Mouse (Mus musculus) kidney, postnatal 0 days (tissue): ENCODE results near the gene Nup153. TPM values are rescaled to one million over a fixed set of nuclear protein-coding genes. Genes with fewer than 3 reads are reported as not detected.

ENCODE experiments used
- ATAC-seq: fragments of 200-750 bp; cut with Nextera tagmentation; replicated peaks from 2 replicates; pipeline ENCODE4 v1.8.0; 2017; ENCODE audit warnings: low read depth, moderate number of reproducible peaks, moderate TSS enrichment, moderate library complexity; ENCODE audit not compliant: low FRiP score
- DNase-seq: peaks from one replicate; pipeline ENCODE4 v3.0.0-alpha.2; 2016; ENCODE audit warnings: low spot score
- H3K27ac ChIP-seq: fragments of 300-500 bp; sonication (generic); 2 replicates; pipeline ENCODE4 v1.5.1; 2014; ENCODE audit warnings: mild to moderate bottlenecking
- H3K27me3 ChIP-seq: fragments of 300-500 bp; sonication (generic); 2 replicates; pipeline ENCODE4 v1.6.1; 2014; ENCODE audit warnings: low read length, mixed read lengths; ENCODE audit not compliant: insufficient read depth
- H3K36me3 ChIP-seq: fragments of 300-500 bp; sonication (generic); 2 replicates; pipeline ENCODE4 v1.6.1; 2014; ENCODE audit warnings: low read length, mixed read lengths; ENCODE audit not compliant: insufficient read depth
- H3K4me1 ChIP-seq: fragments of 300-500 bp; sonication (generic); replicated peaks from 2 replicates; pipeline ENCODE4 v1.6.1; 2014; ENCODE audit warnings: antibody characterized with exemption, low read length, mixed read lengths; ENCODE audit not compliant: insufficient read depth
- H3K4me2 ChIP-seq: fragments of 300-500 bp; sonication (generic); 2 replicates; pipeline ENCODE4 v1.6.1; 2014; ENCODE audit warnings: mild to moderate bottlenecking, low read length, moderate library complexity, mixed read lengths
- H3K4me3 ChIP-seq: fragments of 300-500 bp; sonication (generic); replicated peaks from 2 replicates; pipeline ENCODE4 v1.5.1; 2014; ENCODE audit warnings: low read depth, low read length
- H3K9ac ChIP-seq: fragments of 300-500 bp; sonication (generic); 2 replicates; pipeline ENCODE4 v1.6.1; 2014; ENCODE audit warnings: low read depth, low read length
- H3K9me3 ChIP-seq: fragments of 300-500 bp; sonication (generic); replicated peaks from 2 replicates; pipeline ENCODE4 v1.6.1; 2016; ENCODE audit warnings: low read length, inconsistent platforms, mixed read lengths
- CTCF ChIP-seq: IDR thresholded peaks from 2 replicates; pipeline ENCODE4 v1.5.1; 2016; ENCODE audit warnings: antibody characterized with exemption, low read depth, mild to moderate bottlenecking, moderate library complexity
- WGBS: fragments of 180-500 bp; shearing (Covaris S2); extraction: QIAGEN DNeasy Blood & Tissue Kit; methylation state at CpG from one replicate; pipeline ENCODE4 v1.1.7; 2014; 5-methylcytosine and 5-hydroxymethylcytosine counted together
- polyA plus RNA-seq: library from polyadenylated mRNA; unstranded; fragments of >200 nt; fragmentation: Nextera tagmentation; extraction: Ambion mirVana; gene quantifications from 2 replicates; pipeline ENCODE4 v1.2.1, GENCODE M21; 2015

Gene Nup153
- polyA plus RNA-seq, 1 experiment from 2014 or later, result 17.7 TPM

GRCm38 (mm10) chr13:46752566-46753229 is 25.0 kb upstream of the Nup153 start:
- H3K4me2 ChIP-seq, result no peak overlapping the region
- H3K9me3 ChIP-seq, result no peaks in the 10 kb centered on the region
- no peak for TF ChIP-seq CTCF
- H3K27me3 ChIP-seq, result no peaks in the 10 kb centered on the region
- DNase-seq (no peak), ATAC-seq (no peak)
- no peaks in the 10 kb centered on the region for H3K4me1 ChIP-seq
- 0 out of 2 replicates have a peak, but pooled peaks cover 11% of the 10 kb centered on the region for H3K36me3 ChIP-seq
- no peak overlapping the region for H3K4me3 ChIP-seq
- 81% methylated on average over 13 of the region's 13 CpGs for WGBS
- H3K27ac ChIP-seq, result no peak overlapping the region
- H3K9ac ChIP-seq, result no peak overlapping the region

GRCm38 (mm10) chr13:46748138-46748873 is 20.6 kb upstream of the Nup153 start:
- H3K4me2 ChIP-seq, result no peak overlapping the region
- H3K9me3 ChIP-seq, result no peaks in the 10 kb centered on the region
- 0 out of 2 replicates have a peak, but pooled peaks cover 11% of the 10 kb centered on the region for H3K36me3 ChIP-seq
- no peak overlapping the region for H3K27ac ChIP-seq
- peaks cover 4% of the 10 kb centered on the region; the same call in 1 of the 2 replicates for H3K4me1 ChIP-seq
- 84% methylated on average over 5 of the region's 5 CpGs for WGBS
- ATAC-seq, result no peak
- no peak overlapping the region for H3K4me3 ChIP-seq
- H3K9ac ChIP-seq, result no peak overlapping the region
- TF ChIP-seq CTCF, result no peak
- H3K27me3 ChIP-seq, result no peaks in the 10 kb centered on the region
- no peak for DNase-seq

GRCm38 (mm10) chr13:46743821-46744220 is 16.1 kb upstream of the Nup153 start:
- Histone ChIP-seq H3K9me3 (no peaks in the 10 kb centered on the region), H3K36me3 (no peaks in the 10 kb centered on the region), H3K9ac (no peak overlapping the region), H3K4me3 (no peak overlapping the region), H3K27ac (no peak overlapping the region), H3K4me1 (peaks cover 4% of the 10 kb centered on the region; the same call in 1 of the 2 replicates), H3K27me3 (no peaks in the 10 kb centered on the region), H3K4me2 (no peak overlapping the region)
- no peak for TF ChIP-seq CTCF
- DNase-seq (no peak), ATAC-seq (no peak)
- 81% methylated on average over 8 of the region's 8 CpGs for WGBS

- Histone ChIP-seq H3K36me3 (no peaks in the 10 kb centered on the region), H3K27me3 (no peaks in the 10 kb centered on the region), H3K4me1 (peaks cover 4% of the 10 kb centered on the region; the same call in 1 of the 2 replicates), H3K9ac (no peak overlapping the region), H3K4me2 (no peak overlapping the region), H3K27ac (no peak overlapping the region), H3K4me3 (no peak overlapping the region), H3K9me3 (no peaks in the 10 kb centered on the region)
- WGBS, result 53% methylated on average over 2 of the region's 2 CpGs
- no peak for TF ChIP-seq CTCF
- no peak for ATAC-seq
- DNase-seq, result no peak
Measured at GRCm38 (mm10) chr13:46742367-46742766, 14.6 kb upstream of the Nup153 start.

- no peak for TF ChIP-seq CTCF
- DNase-seq (no peak), ATAC-seq (no peak)
- Histone ChIP-seq H3K4me1 (peaks cover 3% of the 10 kb centered on the region; the same call in 1 of the 2 replicates), H3K9me3 (no peaks in the 10 kb centered on the region), H3K4me3 (no peak overlapping the region), H3K27me3 (no peaks in the 10 kb centered on the region), H3K4me2 (no peak overlapping the region), H3K36me3 (no peaks in the 10 kb centered on the region), H3K9ac (no peak overlapping the region), H3K27ac (no peak overlapping the region)
- 75% methylated on average over 7 of the region's 7 CpGs for WGBS
Measured at GRCm38 (mm10) chr13:46739426-46739825, 11.7 kb upstream of the Nup153 start.

- no peak for TF ChIP-seq CTCF
- Histone ChIP-seq H3K27ac (no peak overlapping the region), H3K36me3 (no peaks in the 10 kb centered on the region), H3K9me3 (no peaks in the 10 kb centered on the region), H3K9ac (no peak overlapping the region), H3K4me2 (no peak overlapping the region), H3K4me1 (peaks cover 3% of the 10 kb centered on the region; the same call in 1 of the 2 replicates), H3K4me3 (no peak overlapping the region), H3K27me3 (no peaks in the 10 kb centered on the region)
- DNase-seq, result no peak
- no peak for ATAC-seq
- 71% methylated on average over 4 of the region's 4 CpGs for WGBS
Measured at GRCm38 (mm10) chr13:46737482-46737881, 9.7 kb upstream of the Nup153 start.
